Mouse (Mus musculus): ENCODE measurements around the gene 1700018G05Rik. TPM values are rescaled to one million over a fixed set of nuclear protein-coding genes. Genes with fewer than 3 reads are reported as not detected.
"Not testable (repeated sequence)": the region's sequence is repeated elsewhere in the genome, so short reads cannot be mapped to it uniquely, and the experiment has no call there.

1700018G05Rik gene
- not detected in 2 replicates for polyA plus RNA-seq (2014; fragmentation: Nextera tagmentation; extraction: Ambion mirVana)

DNA sequence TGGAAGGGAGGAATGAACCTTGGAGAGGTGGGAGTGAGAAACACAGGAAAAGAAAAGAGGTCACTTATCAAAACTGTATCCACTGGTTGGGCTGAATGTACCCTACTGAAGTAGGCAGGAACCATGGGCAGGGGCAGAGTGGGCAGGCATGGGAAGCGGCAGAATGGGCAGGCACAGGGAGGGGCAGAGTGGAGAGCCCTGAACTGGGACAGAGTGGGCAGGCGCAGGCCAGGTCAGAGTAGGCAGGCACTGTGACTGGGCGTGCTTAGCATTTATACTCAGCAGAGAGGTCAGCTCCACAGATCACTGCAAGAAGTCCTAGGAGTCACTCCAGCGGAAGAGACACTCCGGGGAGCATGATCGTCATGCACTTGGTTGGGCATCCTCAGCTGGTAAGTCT lies at the start of gene 1700018G05Rik:
1700018G05Rik (plus strand) TSS at position 301 of the 400 bp plus-strand sequence.
- 92% methylated on average over 6 of the region's 6 CpGs for WGBS
- H3K27me3 ChIP-seq (ENCODE audit: control insufficient read depth, insufficient read depth, low read length); H3K4me2 ChIP-seq (replicated peaks; ENCODE audit: low read depth, low read length); H3K36me3 ChIP-seq (ENCODE audit: control insufficient read depth, insufficient read depth, low read length); ATAC-seq (ENCODE audit: insufficient number of reproducible peaks, insufficient read depth, low FRiP score, low read depth); H3K4me1 ChIP-seq (ENCODE audit: control insufficient read depth, insufficient read depth, low read length); H3K9me3 ChIP-seq (ENCODE audit: control insufficient read depth, low read depth, low read length); H3K27ac ChIP-seq (ENCODE audit: low read length); H3K4me3 ChIP-seq (ENCODE audit: low read depth, low read length); H3K9ac ChIP-seq (replicated peaks; ENCODE audit: low read depth, low read length): not testable (repeated sequence)

DNA sequence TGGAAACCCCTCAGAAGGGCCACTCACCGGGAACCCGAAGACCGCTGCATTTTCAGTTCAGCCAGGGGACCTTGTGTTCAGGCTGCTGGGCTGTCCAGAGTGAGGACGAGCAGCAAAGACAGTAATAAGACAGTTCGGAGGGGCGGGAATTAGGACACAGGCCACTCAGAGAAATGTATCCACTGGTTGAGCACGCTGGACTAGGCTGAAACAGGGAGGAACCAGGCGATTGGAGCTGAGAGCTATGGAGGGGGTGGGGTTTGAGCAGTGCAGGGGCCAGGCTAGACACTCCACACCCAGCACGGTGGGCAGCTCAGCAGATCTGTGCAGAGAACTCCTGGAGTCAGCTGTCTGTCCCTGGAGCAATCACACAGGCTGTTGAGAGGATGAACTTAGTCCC lies 19.6 kb upstream of the 1700018G05Rik start, which contains the start of the genes Dmrtc1a and 1700011M02Rik:
Dmrtc1a (minus strand) TSS at position 101 of the 400 bp plus-strand sequence.
1700011M02Rik (plus strand) TSS at position 319 of the 400 bp plus-strand sequence.
- H3K4me1 ChIP-seq (ENCODE audit: control insufficient read depth, insufficient read depth, low read length); H3K9ac ChIP-seq (replicated peaks; ENCODE audit: low read depth, low read length); H3K4me3 ChIP-seq (ENCODE audit: low read depth, low read length); H3K4me2 ChIP-seq (replicated peaks; ENCODE audit: low read depth, low read length); ATAC-seq (ENCODE audit: insufficient number of reproducible peaks, insufficient read depth, low FRiP score, low read depth); H3K27me3 ChIP-seq (ENCODE audit: control insufficient read depth, insufficient read depth, low read length); H3K27ac ChIP-seq (ENCODE audit: low read length); H3K36me3 ChIP-seq (ENCODE audit: control insufficient read depth, insufficient read depth, low read length); H3K9me3 ChIP-seq (ENCODE audit: control insufficient read depth, low read depth, low read length): not testable (repeated sequence)
- WGBS, result 84% methylated on average over 6 of the region's 9 CpGs

DNA sequence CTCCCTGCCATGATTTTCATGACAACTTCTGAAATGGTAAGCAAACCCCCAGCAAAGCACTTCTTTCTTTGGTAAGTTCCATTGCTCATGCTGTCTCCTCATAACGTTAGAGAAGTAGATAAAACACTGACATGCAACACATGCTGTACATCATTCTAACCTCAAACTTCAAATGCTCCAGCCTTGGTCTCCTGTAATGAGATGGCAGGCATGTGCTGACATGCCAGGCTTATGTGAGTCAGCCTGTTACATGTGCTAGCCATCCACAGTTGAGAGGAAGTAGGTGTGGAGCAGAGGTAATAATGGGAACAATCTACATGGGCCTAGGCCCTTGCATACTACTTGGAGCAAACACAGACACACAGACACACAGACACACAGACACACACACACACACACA lies 13.3 kb upstream of the 1700018G05Rik start:
- H3K9ac ChIP-seq (replicated peaks; ENCODE audit: low read depth, low read length); H3K4me3 ChIP-seq (ENCODE audit: low read depth, low read length); H3K4me2 ChIP-seq (replicated peaks; ENCODE audit: low read depth, low read length); H3K9me3 ChIP-seq (ENCODE audit: control insufficient read depth, low read depth, low read length); H3K4me1 ChIP-seq (ENCODE audit: control insufficient read depth, insufficient read depth, low read length); ATAC-seq (ENCODE audit: insufficient number of reproducible peaks, insufficient read depth, low FRiP score, low read depth); H3K27me3 ChIP-seq (ENCODE audit: control insufficient read depth, insufficient read depth, low read length); H3K27ac ChIP-seq (ENCODE audit: low read length); H3K36me3 ChIP-seq (ENCODE audit: control insufficient read depth, insufficient read depth, low read length): not testable (repeated sequence)
- WGBS, result 73% methylated on average over 1 of the region's 1 CpGs

DNA sequence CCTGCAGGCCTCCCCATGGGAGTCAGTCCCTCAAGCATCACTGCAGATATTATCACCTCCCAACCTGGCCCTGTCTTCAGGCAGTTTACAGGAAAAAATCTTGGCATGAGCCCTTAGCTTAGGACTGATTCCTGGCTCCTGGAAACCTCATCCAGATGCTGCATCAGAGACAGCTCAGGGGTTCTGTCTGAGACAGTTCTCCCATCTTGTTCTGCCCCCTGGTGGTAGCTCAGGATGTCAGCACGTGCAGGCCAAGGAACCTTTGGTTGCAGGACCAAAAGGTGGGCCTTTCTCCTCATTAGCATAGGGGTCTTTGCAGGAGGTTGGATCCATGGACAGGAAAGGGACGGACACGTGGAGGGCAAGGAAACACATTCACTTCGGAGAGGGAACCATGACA lies 1.5 kb upstream of the 1700018G05Rik start:
- H3K9ac ChIP-seq (replicated peaks; ENCODE audit: low read depth, low read length); H3K4me2 ChIP-seq (replicated peaks; ENCODE audit: low read depth, low read length); ATAC-seq (ENCODE audit: insufficient number of reproducible peaks, insufficient read depth, low FRiP score, low read depth); H3K9me3 ChIP-seq (ENCODE audit: control insufficient read depth, low read depth, low read length); H3K27me3 ChIP-seq (ENCODE audit: control insufficient read depth, insufficient read depth, low read length); H3K4me1 ChIP-seq (ENCODE audit: control insufficient read depth, insufficient read depth, low read length); H3K36me3 ChIP-seq (ENCODE audit: control insufficient read depth, insufficient read depth, low read length); H3K27ac ChIP-seq (ENCODE audit: low read length); H3K4me3 ChIP-seq (ENCODE audit: low read depth, low read length): not testable (repeated sequence)
- 24% methylated on average over 4 of the region's 4 CpGs for WGBS

DNA sequence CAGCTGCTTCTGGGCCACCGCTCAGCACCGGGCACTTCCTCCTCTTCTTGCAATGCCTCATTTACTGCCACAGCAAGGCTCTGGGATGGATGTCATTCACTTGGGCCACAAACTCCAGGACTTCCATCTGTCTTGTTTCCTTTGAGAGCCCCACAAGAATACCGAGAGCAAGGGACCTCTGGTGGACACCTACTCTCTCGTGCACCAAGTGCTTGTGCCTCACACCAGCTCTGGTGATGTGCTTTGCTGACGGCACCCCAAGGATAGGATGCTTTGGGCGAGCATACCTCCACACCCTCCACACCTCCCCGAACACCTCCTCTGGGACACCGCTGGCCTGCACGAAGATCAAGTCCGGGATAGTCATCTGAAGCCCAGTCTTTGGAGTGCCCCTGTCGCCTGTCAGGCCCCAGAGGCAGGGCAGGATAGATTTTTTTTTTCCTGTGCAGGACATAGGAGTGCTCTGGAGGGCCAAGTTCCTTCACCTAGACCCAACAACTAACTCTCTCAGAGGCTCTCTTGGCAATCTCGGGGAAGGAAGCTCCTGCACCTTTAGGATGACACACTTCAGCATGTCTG lies 4.9 kb downstream of the 1700018G05Rik start:
- H3K9ac ChIP-seq (replicated peaks; ENCODE audit: low read depth, low read length), result no peak overlapping the region
- ATAC-seq (ENCODE audit: insufficient number of reproducible peaks, insufficient read depth, low FRiP score, low read depth), result no peak
- WGBS, result 53% methylated on average over 12 of the region's 12 CpGs

DNA sequence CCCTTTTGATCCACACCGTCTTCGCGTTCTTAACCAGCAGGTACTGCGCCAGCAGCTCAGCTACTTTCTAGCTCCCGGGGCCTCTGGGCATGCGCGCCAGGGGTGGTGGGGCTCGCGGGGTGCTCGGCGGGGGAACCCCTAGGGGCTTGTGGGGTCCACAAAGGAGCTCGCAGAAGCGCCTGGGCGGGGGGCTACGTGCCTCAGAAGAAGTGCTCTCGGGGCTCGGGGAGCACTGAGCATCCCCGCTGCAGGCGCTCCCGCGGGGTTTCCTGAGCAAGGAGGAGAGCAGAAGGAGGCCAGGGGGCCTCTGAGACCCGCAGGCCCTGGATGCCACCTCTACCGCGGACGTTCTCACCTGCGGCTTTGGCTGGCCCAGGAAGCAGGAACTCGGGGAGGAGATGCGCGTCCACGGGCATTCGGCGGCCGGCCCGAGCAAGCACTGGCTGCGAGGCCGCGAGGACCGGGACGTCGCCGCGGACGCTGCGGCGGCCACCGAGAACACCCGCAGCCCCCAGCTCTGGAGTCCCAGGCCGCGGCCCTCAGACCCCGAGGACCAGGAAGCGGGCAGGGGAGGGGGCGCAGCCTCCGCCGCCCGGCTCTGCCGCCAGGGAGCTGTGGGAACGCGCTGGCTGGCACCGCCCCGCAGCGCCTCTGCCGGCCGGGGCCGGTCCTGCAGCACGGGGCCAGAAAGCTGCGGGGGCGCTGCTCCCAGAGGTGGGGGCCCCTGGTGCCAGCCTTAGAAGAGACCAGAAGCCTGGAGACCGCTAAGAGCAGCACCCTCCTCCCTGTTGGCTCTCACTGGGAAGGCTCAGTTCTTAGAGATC lies 5.6 kb downstream of the 1700018G05Rik start:
- Histone ChIP-seq H3K9ac (replicated peaks; ENCODE audit: low read depth, low read length) (peak overlapping the region; percentile 40), H3K36me3 (ENCODE audit: control insufficient read depth, insufficient read depth, low read length) (no peaks in the 10 kb centered on the region)
- peak; percentile 77 for ATAC-seq (ENCODE audit: insufficient number of reproducible peaks, insufficient read depth, low FRiP score, low read depth)

More for the DNA sequence above, 4.9 kb downstream of the 1700018G05Rik start:
- Histone ChIP-seq H3K36me3 (ENCODE audit: control insufficient read depth, insufficient read depth, low read length) (no peaks in the 10 kb centered on the region), H3K4me3 (ENCODE audit: low read depth, low read length) (peak overlapping the region; percentile 45), H3K27ac (ENCODE audit: low read length) (no peak overlapping the region), H3K4me2 (replicated peaks; ENCODE audit: low read depth, low read length) (peak overlapping the region; percentile 54), H3K4me1 (ENCODE audit: control insufficient read depth, insufficient read depth, low read length) (no peaks in the 10 kb centered on the region), H3K27me3 (ENCODE audit: control insufficient read depth, insufficient read depth, low read length) (no peaks in the 10 kb centered on the region), H3K9me3 (ENCODE audit: control insufficient read depth, low read depth, low read length) (no peaks in the 10 kb centered on the region)

DNA sequence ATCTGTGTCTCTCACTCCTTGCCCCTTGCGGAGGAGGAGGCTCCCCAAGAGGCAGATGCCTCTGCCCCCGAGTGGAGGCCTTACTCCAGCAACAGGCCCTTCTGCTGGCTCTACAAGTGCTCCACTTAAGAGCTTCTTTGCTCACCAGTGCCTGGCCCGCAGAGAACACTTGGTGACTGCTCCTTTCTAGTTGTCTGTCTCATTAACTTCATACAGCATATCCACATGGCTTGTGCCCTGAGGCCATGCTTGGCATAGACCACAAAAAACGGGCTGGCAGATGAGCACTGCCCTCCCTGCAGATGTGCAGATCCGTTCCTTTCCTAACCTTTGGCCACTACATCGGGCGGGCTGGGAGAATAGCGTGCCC lies 6.2 kb downstream of the 1700018G05Rik start:
- H3K4me2 ChIP-seq (replicated peaks; ENCODE audit: low read depth, low read length), result peak overlapping the region; percentile 54; the same call in 1 of the 2 replicates
- H3K9me3 ChIP-seq (ENCODE audit: control insufficient read depth, low read depth, low read length), result no peaks in the 10 kb centered on the region
- no peak overlapping the region for H3K9ac ChIP-seq (replicated peaks; ENCODE audit: low read depth, low read length)
- no peak overlapping the region for H3K27ac ChIP-seq (ENCODE audit: low read length)
- 66% methylated on average over 8 of the region's 8 CpGs for WGBS
- no peaks in the 10 kb centered on the region for H3K4me1 ChIP-seq (ENCODE audit: control insufficient read depth, insufficient read depth, low read length)
- H3K36me3 ChIP-seq (ENCODE audit: control insufficient read depth, insufficient read depth, low read length), result no peaks in the 10 kb centered on the region
- no peaks in the 10 kb centered on the region for H3K27me3 ChIP-seq (ENCODE audit: control insufficient read depth, insufficient read depth, low read length)
- no peak for ATAC-seq (ENCODE audit: insufficient number of reproducible peaks, insufficient read depth, low FRiP score, low read depth)
- H3K4me3 ChIP-seq (ENCODE audit: low read depth, low read length), result peak overlapping the region; percentile 45; the same call in 1 of the 2 replicates

More for the DNA sequence above, 5.6 kb downstream of the 1700018G05Rik start:
- H3K4me3 ChIP-seq (ENCODE audit: low read depth, low read length), result peak overlapping the region; percentile 45
- H3K4me2 ChIP-seq (replicated peaks; ENCODE audit: low read depth, low read length), result peak overlapping the region; percentile 54
- H3K27me3 ChIP-seq (ENCODE audit: control insufficient read depth, insufficient read depth, low read length), result no peaks in the 10 kb centered on the region
- H3K9me3 ChIP-seq (ENCODE audit: control insufficient read depth, low read depth, low read length), result no peaks in the 10 kb centered on the region
- H3K4me1 ChIP-seq (ENCODE audit: control insufficient read depth, insufficient read depth, low read length), result no peaks in the 10 kb centered on the region
- WGBS, result 18% methylated on average over 57 of the region's 68 CpGs
- no peak overlapping the region for H3K27ac ChIP-seq (ENCODE audit: low read length)

DNA sequence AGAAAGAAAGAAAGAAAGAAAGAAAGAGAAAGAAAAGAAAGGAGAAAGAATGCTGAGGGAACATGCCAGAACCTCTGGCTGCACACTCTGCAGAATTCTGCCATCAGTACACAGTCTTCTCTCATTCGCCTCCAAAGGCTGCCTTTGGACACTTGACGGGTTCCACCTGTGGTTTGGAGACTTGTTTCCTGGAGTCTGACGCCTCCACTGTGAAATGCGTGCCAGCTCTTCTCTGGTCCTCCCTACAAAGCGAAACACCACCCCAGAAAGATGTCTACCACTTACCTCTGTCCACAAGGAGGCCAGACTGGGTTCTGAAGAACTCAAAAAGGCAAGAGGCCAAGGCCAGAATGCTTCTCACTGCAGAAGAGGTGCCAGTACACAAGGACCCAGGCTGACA lies 8.6 kb downstream of the 1700018G05Rik start:
- Histone ChIP-seq H3K27ac (ENCODE audit: low read length) (no peak overlapping the region), H3K36me3 (ENCODE audit: control insufficient read depth, insufficient read depth, low read length) (no peaks in the 10 kb centered on the region), H3K4me2 (replicated peaks; ENCODE audit: low read depth, low read length) (no peak overlapping the region), H3K9ac (replicated peaks; ENCODE audit: low read depth, low read length) (no peak overlapping the region), H3K4me3 (ENCODE audit: low read depth, low read length) (no peak overlapping the region), H3K27me3 (ENCODE audit: control insufficient read depth, insufficient read depth, low read length) (no peaks in the 10 kb centered on the region), H3K4me1 (ENCODE audit: control insufficient read depth, insufficient read depth, low read length) (no peaks in the 10 kb centered on the region), H3K9me3 (ENCODE audit: control insufficient read depth, low read depth, low read length) (no peaks in the 10 kb centered on the region)
- 50% methylated on average over 5 of the region's 5 CpGs for WGBS
- no peak for ATAC-seq (ENCODE audit: insufficient number of reproducible peaks, insufficient read depth, low FRiP score, low read depth)

All from stomach, embryonic 14.5 days (tissue).